Mouse (Mus musculus) urinary bladder, postnatal 14 days (tissue): ENCODE measurements around the gene Olfr62.
A peak's percentile ranks its signal among the peaks of the same experiment; 100 is the strongest.

Experiments
- DNase-seq: peaks from one replicate; pipeline ENCODE4 v3.0.0; 2021; ENCODE audit warnings: low spot score

The Olfr62 gene

DNA sequence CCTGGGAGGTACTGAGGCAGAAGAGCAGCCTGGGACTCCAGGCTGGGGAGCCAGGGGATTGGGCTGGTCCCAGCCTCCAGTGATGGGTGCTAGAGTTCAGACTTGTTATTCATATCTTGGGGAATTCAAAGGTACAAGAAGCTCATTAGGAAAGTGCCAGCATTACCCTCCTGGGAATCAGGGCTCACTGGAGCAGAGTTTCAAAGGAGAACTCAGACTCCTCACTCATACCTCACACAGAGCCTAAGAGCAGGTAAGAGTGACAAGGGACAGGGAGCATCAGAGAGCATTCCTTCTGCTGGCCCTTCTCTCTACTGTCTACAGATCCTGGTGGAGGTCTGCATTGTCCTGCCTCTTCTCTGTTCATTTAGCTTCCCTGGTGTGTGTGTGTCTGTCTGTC lies at the start of gene Olfr62:
Gene Olfr62 (plus strand): TSS at position 301 of the 400 bp plus-strand sequence.
- DNase-seq, result no peak

DNA sequence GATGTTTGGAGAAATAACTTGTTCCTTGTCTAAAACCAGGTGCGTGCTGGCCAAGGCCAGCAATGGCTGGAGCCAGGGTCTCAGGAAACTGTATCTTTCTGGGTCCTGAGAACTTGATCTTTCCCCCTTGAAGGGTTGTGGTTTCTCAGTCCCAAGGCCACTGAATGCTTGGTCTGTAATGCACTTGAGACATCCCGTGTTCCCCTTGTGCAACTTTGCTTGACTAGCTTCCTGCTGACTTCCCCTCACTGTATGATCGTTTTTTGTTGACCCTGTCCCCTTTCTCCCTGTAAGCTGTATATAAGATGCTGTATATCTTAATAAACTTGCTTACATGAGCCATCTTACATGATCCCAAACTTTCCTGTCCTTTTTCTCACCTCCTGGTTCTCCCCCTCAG lies 48.9 kb upstream of the Olfr62 start:
- no peak for DNase-seq

DNA sequence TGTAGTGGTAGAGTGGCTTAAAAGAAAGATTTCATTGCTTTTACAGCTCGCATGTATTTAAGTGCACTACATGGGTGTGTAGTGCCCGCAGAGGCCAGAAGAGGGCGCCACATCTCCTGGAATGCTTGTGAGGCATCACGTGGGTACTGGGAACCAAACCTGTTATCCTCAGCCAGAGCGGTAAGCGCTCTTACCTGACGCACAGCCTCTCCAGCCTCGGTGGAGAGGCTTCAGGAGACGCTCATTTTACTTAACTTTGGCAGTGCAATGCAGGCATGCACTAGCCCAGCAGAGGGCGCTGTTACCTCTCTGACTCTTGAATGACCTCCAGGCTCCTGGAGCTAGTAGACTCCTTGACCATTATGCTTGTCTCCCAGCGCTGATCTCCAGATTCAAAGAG lies 46.1 kb upstream of the Olfr62 start:
- peak; percentile 46 for DNase-seq

DNA sequence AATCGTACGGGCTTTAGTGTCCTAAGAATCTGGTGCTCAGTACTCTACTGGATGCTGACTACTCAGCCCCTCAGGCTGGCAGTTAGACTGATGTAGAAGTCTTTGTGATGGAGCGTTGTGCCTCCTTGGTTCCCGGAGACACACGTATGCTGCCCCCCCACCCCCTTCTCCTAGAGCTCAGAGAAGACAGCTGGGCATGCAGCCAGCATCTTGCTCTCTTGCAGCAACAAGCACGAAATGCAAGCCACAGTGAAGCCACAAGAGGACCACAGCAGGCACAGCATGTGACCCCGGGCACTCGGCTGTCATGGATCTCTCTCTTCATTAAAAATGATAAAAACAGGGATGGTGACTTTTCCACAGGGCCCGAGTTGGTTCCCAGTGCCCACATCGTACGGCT lies 43.3 kb upstream of the Olfr62 start:
- no peak for DNase-seq

DNA sequence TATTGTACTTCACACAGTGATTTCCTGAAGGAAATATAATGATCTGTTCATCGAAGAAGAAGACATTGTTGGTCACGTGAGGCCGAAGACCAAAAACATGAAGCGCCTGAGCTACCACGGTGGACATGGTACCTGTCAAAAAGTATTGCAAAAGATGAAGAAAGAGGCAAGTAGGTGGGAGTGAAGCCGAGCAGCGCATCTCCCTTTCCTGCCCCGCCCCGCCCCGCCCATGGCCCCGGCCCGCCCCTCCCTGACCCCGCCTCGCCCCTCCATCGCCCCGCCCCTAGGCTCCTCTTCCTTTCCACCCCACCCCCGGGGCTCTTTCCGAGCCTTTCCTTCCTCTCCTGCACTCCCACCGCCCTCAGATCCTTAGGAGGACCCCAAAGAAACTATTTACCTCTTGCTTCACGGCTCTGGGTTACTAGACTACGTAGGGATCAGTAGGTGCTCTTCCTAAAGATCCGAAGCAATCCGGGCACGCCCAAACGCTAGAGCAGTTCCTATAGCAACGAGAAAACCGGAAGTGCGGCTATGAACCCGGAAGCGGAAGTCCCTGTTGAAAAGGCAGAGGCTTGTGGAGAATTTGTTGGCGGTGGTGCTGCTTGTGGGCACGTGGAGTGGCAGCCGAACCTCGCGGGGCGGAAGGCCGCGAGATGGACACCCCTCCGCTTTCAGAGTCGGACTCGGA lies 38.3 kb upstream of the Olfr62 start, which contains the start of the genes Cfap57 and Ebna1bp2:
Gene Cfap57 (minus strand): TSS at position 499 of the 688 bp plus-strand sequence.
Gene Ebna1bp2 (plus strand): TSS at position 521 of the 688 bp plus-strand sequence.
- peak; percentile 92 for DNase-seq

DNA sequence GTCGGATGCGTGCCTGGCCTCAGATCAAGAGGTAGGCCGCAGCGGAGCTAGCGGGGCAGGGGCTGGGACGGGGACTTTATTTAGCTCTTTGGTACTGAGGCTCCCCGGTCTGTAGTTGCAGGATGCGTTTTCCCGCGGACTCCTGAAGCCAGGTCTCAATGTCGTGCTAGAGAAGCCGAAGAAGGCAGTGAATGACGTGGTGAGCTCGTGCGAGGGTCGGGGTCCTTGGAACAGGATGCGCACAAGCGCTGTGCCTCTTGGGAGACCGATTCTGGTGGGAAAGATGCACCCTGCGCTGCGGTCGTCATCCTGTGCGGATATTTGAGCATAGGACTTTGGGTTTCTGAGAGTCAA lies 37.8 kb upstream of the Olfr62 start:
- no peak for DNase-seq

DNA sequence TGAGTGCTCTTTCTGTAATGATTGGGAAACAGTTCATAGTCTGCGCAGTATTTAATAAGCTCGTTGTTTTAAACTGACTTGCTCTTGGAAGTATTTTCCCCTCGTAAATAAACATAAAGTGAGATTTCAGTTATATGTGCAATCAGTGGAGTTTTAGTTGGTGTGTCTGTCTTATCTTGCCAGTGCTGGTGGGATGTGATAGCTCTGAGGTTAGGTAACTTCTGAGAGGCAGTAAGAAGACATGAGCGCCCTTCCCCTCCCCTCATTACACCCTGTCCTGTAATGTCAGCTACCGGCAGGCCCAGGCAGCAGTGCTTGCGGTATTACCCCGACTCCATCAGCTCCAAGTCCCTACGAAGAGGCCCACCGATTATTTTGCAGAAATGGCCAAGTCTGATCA lies 37.0 kb upstream of the Olfr62 start:
- no peak for DNase-seq

DNA sequence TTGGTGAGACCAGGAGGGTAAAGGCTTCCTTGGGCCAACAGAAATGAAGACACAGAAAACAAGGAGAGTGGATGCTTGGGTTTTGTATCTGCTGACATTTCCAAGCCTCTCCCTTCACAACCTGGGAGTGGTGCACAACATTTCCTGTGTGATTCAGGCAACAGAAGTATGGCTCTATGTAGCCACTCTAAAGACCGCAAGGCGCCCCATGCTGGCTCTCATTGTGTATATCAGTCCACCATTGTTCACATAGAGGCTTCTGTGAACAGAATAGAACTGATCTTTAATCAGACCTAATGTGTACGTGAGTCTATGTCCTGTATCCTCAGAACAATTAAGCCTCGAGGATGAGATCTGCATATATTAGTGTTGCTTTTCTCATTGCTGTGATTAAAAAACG lies 28.5 kb upstream of the Olfr62 start:
- DNase-seq, result no peak

DNA sequence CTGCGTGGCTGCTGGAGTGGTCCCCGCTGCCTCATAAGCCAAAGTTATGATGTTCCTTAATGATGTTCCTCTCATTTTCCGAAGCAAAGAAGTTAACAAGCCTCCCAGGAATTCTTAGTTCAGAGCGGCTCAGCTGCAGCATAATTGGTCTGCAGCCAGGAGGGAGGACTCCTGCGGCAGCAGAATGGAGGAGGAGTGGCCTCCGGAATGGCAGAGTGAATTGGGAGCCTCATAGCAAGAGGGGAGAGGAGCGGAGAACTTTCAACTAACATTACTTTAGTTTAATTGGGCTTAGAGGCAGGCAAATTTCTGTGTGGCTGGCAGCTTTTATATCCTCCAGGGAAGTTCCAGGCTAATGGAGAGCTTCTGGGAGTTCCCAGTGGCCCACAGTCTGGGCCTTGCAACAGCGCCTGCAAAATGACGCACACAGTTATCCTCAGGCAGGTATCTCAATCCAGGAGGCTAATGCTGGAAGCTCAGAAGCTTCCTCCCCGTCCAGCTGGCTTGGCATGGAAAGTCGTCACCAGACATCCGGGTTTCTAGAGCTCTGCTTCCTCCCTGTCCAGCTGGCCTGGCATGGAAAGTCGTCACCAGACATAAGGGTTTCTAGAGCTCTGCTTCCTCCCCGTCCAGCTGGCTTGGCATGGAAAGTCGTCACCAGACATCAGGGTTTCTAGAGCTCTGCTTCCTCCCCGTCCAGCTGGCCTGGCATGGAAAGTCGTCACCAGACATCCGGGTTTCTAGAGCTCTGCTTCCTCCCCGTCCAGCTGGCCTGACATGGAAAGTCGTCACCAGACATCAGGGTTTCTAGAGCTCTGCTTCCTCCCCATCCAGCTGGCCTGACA lies 16.2 kb upstream of the Olfr62 start:
- DNase-seq, result peak; percentile 19

DNA sequence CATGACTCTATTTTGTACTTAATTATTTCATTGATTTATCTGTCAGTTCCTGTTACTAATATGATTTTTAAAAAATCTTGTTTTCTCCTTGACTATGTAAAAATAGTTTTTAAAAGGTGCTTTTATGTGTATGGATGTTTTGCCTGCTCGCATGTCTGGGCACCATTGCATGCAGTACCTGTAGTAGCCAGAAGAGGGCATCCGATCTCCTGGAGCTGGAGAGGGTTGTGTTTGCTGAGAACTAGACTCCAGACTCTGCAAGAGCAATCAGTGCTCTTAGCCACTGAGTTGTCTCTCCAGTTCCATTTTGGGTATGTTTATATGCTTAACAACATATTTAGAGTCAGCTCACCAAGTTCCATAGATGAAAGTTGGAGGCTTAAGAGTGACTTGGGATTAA lies 13.5 kb upstream of the Olfr62 start:
- peak; percentile 61 for DNase-seq

DNA sequence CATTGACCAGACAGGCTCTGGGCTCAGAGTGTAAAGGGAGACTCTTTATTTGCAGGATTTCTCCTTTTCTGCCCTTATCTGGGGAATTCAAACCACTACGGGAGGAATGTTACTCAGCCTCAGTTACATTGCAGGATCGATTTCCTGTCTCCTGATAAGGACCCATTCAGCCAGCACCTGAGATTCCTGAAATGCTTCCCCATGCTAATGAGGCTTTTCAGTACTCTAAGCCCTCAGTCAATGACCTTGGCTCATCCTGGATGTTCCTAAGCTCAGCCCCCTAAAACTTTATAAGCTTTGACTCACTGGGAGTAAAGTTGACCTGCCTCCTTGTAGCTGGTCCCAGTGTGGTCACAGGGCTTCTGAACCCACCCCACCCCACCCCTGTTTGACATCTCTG lies 28.3 kb downstream of the Olfr62 start:
- no peak for DNase-seq

DNA sequence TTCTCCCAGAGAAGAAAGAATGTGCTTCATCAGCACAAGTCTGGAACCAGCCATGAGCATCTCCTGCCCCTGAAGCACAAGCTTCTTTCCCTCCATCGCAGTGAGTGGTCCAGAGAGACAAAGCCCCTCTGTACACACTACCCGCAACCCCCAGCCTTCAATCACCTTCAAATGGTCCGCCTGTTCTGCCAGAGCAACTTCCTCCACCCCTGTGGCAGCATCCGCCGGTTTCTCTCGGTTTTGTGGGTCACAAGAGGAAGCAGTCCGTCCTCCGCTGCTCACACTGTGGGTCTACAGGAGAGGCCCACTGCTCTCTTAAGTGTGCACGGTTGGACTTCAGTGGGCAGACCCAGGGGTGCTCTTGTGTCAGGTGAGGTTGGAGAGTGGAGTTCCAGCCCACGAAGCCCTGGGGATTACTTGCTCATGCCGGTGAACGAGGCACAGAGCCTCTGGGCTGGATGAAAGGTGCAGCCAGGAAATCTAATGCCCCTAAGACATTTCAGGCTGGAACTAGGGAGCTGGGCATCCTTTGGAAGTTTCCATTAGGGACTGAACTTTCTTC lies 33.7 kb downstream of the Olfr62 start, which contains the start of gene Olfr1342:
Gene Olfr1342 (minus strand): TSS at position 345 of the 562 bp plus-strand sequence.
- DNase-seq, result no peak

DNA sequence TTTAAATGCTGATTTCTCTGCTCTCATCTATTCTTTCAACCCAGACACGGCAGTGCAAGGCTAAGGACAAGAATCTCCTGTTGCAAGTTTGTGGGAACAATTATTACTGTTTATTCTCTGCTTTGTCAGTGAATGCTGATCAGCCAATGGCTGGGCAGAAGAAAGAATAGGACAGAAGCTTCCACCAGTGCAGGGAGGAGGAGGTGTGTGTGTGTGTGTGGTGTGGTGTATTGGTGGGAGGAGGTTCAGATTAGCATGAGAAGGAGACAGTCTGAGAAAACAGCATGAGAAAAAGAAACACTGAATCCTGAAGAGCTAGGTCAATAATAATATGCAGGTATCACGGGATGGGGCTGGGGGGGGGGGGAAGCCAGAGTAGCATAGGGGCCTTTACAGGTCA lies 35.1 kb downstream of the Olfr62 start:
- DNase-seq, result no peak

DNA sequence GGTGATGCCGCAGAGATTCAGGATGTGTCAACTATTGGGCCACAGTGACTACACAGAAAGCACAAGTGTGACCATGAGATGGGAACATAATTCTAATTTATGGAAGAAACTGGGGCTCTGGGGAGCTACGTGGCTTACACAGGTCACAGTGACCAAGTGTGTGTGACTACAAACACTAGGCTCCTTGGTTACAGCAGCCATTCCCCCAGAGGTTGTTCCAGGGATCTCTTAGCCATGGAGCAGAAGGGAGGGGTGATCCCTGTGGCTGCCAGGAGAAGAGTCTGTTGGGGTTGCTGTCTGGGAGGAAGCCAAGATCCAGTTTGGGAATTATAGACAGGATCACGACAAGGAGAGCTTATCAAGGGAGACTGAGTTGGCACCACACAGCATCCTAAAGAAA lies 44.5 kb downstream of the Olfr62 start, which contains the start of gene Olfr1341:
Gene Olfr1341 (plus strand): TSS at position 301 of the 400 bp plus-strand sequence.
- DNase-seq, result no peak

DNA sequence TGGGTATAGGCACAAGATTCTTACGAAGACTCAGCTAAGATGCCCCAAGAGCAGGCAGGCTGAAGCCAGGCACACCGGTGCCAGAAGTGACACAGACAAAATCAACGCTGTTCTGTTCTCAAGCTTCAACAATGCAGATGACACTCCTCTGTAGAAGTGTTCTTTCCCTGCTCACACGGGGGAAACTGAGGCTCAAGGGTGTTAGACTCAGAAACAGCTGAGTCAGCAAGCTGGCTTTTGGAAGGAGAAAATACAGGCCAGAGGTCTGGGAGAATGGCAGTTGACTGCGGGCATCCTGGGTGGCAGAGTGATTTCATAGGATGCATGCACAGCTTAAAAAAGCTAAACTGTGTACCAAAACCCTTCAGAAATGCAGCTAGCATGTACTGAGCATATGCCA lies 49.3 kb downstream of the Olfr62 start:
- DNase-seq, result no peak

DNA sequence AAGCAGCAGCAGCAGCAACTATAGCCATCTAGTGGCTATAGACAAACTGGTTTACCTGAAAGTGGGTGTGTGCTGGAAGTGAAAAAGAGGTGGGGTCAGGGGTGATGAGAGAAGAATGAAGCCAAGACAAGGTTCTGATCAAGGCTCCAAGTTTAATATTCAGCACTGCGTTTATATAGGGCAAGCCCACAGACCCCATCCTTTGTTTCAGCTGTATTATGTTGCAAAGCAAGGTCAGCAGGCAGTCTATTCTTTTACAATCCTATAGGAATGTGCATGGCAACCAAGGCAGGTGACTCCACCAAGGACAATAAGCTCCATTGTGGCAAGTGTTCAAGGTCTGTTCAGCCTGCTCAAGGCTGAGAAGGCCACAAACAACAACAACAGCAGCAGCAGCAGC lies 52.9 kb downstream of the Olfr62 start:
- no peak for DNase-seq
